Mouse (Mus musculus): Measurements from ENCODE around the gene Usp44.

- no peak for TF ChIP-seq NELFE (IDR thresholded peaks at IDR 0.05; ENCODE audit: low read depth, low read length)
- no peak for TF ChIP-seq CTCF (conservative IDR thresholded peaks at IDR 0.05 in 1 of 2, IDR thresholded peaks at IDR 0.05 in 1 of 2; ENCODE audit: low read depth in 2 of 2, low read length in 2 of 2)
- no peak for TF ChIP-seq ETS1 (conservative IDR thresholded peaks at IDR 0.05; ENCODE audit: low read depth, low read length)
- TF ChIP-seq TCF12 (IDR thresholded peaks at IDR 0.05; ENCODE audit: low read depth, low read length): no peak
- TF ChIP-seq POLR2A (IDR thresholded peaks at IDR 0.05; ENCODE audit: low read depth, low read length): no peak
- TF ChIP-seq ZC3H11A (IDR thresholded peaks at IDR 0.05; ENCODE audit: low read depth, low read length): no peak
- no peak for TF ChIP-seq CHD2 (IDR thresholded peaks at IDR 0.05; ENCODE audit: low read length)
- no peak for TF ChIP-seq ELF1 (IDR thresholded peaks at IDR 0.05; ENCODE audit: low read depth, low read length)
- no peak for TF ChIP-seq MEF2A (IDR thresholded peaks at IDR 0.05; ENCODE audit: borderline replicate concordance, low read depth, low read length)
- no peak for TF ChIP-seq JUN (IDR thresholded peaks at IDR 0.05; ENCODE audit: insufficient read depth, low read depth, low read length)
- TF ChIP-seq RAD21 (IDR thresholded peaks at IDR 0.05; ENCODE audit: low read depth, low read length): no peak
- TF ChIP-seq ZMIZ1 (IDR thresholded peaks at IDR 0.05; ENCODE audit: low read depth, low read length): no peak
- no peak for TF ChIP-seq IRF4 (IDR thresholded peaks at IDR 0.05; ENCODE audit: low read depth, low read length)
- no peak for TF ChIP-seq ZNF384 (IDR thresholded peaks at IDR 0.05; ENCODE audit: low read depth, low read length)
Measured at GRCm38 (mm10) chr10:93878732-93879131, 47.4 kb downstream of the Usp44 start.

All from CH12.LX (cell line).